Mouse (Mus musculus) C2C12 (cell line): ENCODE measurements around the gene Vwa3a. TPM values are rescaled to one million over a fixed set of nuclear protein-coding genes. Genes with fewer than 3 reads are reported as not detected.

Source experiments
- H3K27me3 ChIP-seq: one replicate; pipeline ENCODE4 v1.6.1; 2011; ENCODE audit not compliant: control insufficient read depth, insufficient read depth, insufficient read length
- H3K36me3 ChIP-seq: one replicate; pipeline ENCODE4 v1.6.1; 2011; ENCODE audit not compliant: control insufficient read depth, insufficient read depth
- H3K4me3 ChIP-seq: one replicate; pipeline ENCODE4 v1.5.1; 2011; ENCODE audit warnings: mild to moderate bottlenecking, control low read depth; ENCODE audit not compliant: poor library complexity, insufficient read depth, severe bottlenecking
- H3K79me2 ChIP-seq: one replicate; pipeline ENCODE4 v1.6.1; 2011; ENCODE audit not compliant: control insufficient read depth, insufficient read depth
- H3K79me3 ChIP-seq: one replicate; pipeline ENCODE4 v1.6.1; 2011; ENCODE audit warnings: low read depth, control low read depth
- H3ac ChIP-seq: one replicate; pipeline ENCODE3; 2011; ENCODE audit warnings: low read depth; ENCODE audit not compliant: control insufficient read depth, insufficient read length
- CEBPB ChIP-seq: IDR thresholded peaks from one replicate; pipeline ENCODE4 v1.6.1; 2011; ENCODE audit warnings: low read depth, mild to moderate bottlenecking, control low read depth, moderate library complexity
- CTCF ChIP-seq: IDR thresholded peaks from one replicate; pipeline ENCODE4 v1.5.1; 2011; ENCODE audit not compliant: control insufficient read depth, insufficient read depth, insufficient read length
- FOSL1 ChIP-seq: IDR thresholded peaks from one replicate; pipeline ENCODE4 v1.8.0; 2011; ENCODE audit warnings: mild to moderate bottlenecking, low read length; ENCODE audit not compliant: poor library complexity, insufficient read depth, severe bottlenecking
- MAX ChIP-seq: IDR thresholded peaks from one replicate; pipeline ENCODE4 v1.6.1; 2011; ENCODE audit warnings: mild to moderate bottlenecking, control low read depth
- MYOD1 ChIP-seq: IDR thresholded peaks from one replicate; pipeline ENCODE4 v1.6.1; 2011; ENCODE audit warnings: low read depth; ENCODE audit not compliant: control insufficient read depth, insufficient read length
- MYOG ChIP-seq: IDR thresholded peaks from one replicate; pipeline ENCODE4 v1.6.1; 2011; ENCODE audit not compliant: control insufficient read depth, insufficient read length; ENCODE audit errors: extremely low read depth
- USF1 ChIP-seq: IDR thresholded peaks from one replicate; pipeline ENCODE4 v1.6.1; 2011; ENCODE audit warnings: low read depth, mild to moderate bottlenecking, control low read depth, moderate library complexity
- polyA plus RNA-seq: library from polyadenylated mRNA; unstranded; fragments of >200 nt; fragmentation: generic; extraction: Trizol; gene quantifications from one replicate; pipeline ENCODE4 v1.2.1, GENCODE M21; 2012; ENCODE audit warnings: missing spikeins

Vwa3a gene
- polyA plus RNA-seq, 1 experiment, result 0.02 TPM

- Histone ChIP-seq H3K4me3 (no peak overlapping the region), H3K79me2 (peaks cover 8% of the 10 kb centered on the region), H3K27me3 (no peaks in the 10 kb centered on the region), H3K36me3 (peaks cover 27% of the 10 kb centered on the region), H3ac (no peak overlapping the region), H3K79me3 (no peaks in the 10 kb centered on the region)
- TF ChIP-seq MYOG (no peak), MYOD1 (no peak), USF1 (no peak), MAX (no peak), CTCF (no peak), CEBPB (no peak), FOSL1 (no peak)
These were observed 9.5 kb upstream of the Vwa3a start for GRCm38 (mm10) chr7:120729635-120730034.

GRCm38 (mm10) chr7:120732906-120733305 lies 6.2 kb upstream of the Vwa3a start:
- Histone ChIP-seq H3K4me3 (no peak overlapping the region), H3K79me3 (no peaks in the 10 kb centered on the region), H3K36me3 (peaks cover 26% of the 10 kb centered on the region), H3K79me2 (no peaks in the 10 kb centered on the region), H3ac (no peak overlapping the region), H3K27me3 (no peaks in the 10 kb centered on the region)
- no peak for TF ChIP-seq MYOD1
- TF ChIP-seq CTCF, result no peak
- no peak for TF ChIP-seq CEBPB
- TF ChIP-seq FOSL1, result no peak
- no peak for TF ChIP-seq MAX
- no peak for TF ChIP-seq USF1
- no peak for TF ChIP-seq MYOG

GRCm38 (mm10) chr7:120739558-120740101 lies 512 bp downstream of the Vwa3a start:
- Histone ChIP-seq H3K79me2 (no peaks in the 10 kb centered on the region), H3K36me3 (no peaks in the 10 kb centered on the region), H3ac (no peak overlapping the region), H3K27me3 (peaks cover 4% of the 10 kb centered on the region), H3K4me3 (no peak overlapping the region), H3K79me3 (no peaks in the 10 kb centered on the region)
- TF ChIP-seq MYOG (no peak), CTCF (no peak), MAX (no peak), MYOD1 (no peak), CEBPB (no peak), FOSL1 (no peak), USF1 (no peak)

GRCm38 (mm10) chr7:120743366-120744351 lies 4.5 kb downstream of the Vwa3a start:
- no peaks in the 10 kb centered on the region for H3K79me2 ChIP-seq
- no peaks in the 10 kb centered on the region for H3K36me3 ChIP-seq
- H3K79me3 ChIP-seq, result no peaks in the 10 kb centered on the region
- TF ChIP-seq CTCF, result no peak
- TF ChIP-seq MAX, result no peak
- no peak for TF ChIP-seq MYOD1
- TF ChIP-seq USF1, result peak; percentile 4
- H3K4me3 ChIP-seq, result no peak overlapping the region
- no peak overlapping the region for H3ac ChIP-seq
- H3K27me3 ChIP-seq, result peaks cover 11% of the 10 kb centered on the region

GRCm38 (mm10) chr7:120744606-120745005 lies 5.5 kb downstream of the Vwa3a start:
- Histone ChIP-seq H3ac (no peak overlapping the region), H3K4me3 (no peak overlapping the region), H3K79me3 (no peaks in the 10 kb centered on the region), H3K79me2 (no peaks in the 10 kb centered on the region), H3K36me3 (no peaks in the 10 kb centered on the region), H3K27me3 (peaks cover 11% of the 10 kb centered on the region)
- TF ChIP-seq USF1, result no peak
- no peak for TF ChIP-seq MYOD1
- TF ChIP-seq FOSL1, result no peak
- no peak for TF ChIP-seq MYOG
- no peak for TF ChIP-seq CEBPB
- TF ChIP-seq CTCF, result no peak
- no peak for TF ChIP-seq MAX
